14 mouse cellular contexts compared by ENCODE assay signal in the genomic region with DNA sequence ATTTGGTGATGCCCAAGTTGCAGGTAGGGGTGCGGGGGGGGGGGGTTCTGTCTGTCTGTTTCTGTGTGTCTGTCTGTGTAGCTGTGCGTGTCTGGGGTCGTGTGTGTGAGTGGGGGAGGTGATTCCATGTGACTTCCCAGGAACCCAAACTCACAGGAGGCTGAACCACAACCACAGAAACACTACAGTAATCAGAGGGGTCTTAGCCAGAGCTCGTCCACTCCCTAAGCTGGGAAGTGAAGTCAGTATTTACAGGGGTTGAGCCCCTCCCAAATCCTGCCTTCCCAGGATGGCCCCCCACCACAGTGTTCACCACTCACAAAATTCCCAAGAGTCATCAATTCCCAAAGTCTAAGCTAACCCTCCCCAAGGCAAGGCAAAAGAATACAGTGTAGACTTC. TPM values are rescaled to one million over a fixed set of nuclear protein-coding genes. Genes with fewer than 3 reads are reported as not detected.
"Had no signal": no experiment of that assay in that cellular context is flagged by ENCODE, and none has a peak within 500 bp of the region (broad histone marks: within the 10 kb centered on the region; RNA-seq: fewer than 3 reads in every experiment).

No protein-coding gene starts in this region.

- H3K4me2 ChIP-seq: liver, embryonic 13.5 days; midbrain, embryonic 13.5 days; neural tube, embryonic 13.5 days; stomach, embryonic 15.5 days had no signal

- H3K27me3 ChIP-seq: midbrain, embryonic 13.5 days; neural tube, embryonic 13.5 days; stomach, embryonic 15.5 days had no signal

- ATAC-seq: midbrain, embryonic 13.5 days; midbrain, embryonic 16.5 days had no signal

- H3K9me3 ChIP-seq: liver, embryonic 13.5 days; midbrain, embryonic 10.5 days; midbrain, embryonic 13.5 days; neural tube, embryonic 13.5 days; stomach, embryonic 15.5 days had no signal

- H3K4me3 ChIP-seq: left cerebral cortex, adult 2 months; liver, embryonic 13.5 days; midbrain, embryonic 10.5 days; midbrain, embryonic 13.5 days; myocyte; neural tube, embryonic 13.5 days; stomach, embryonic 15.5 days had no signal

- DNase-seq: layer of hippocampus, postnatal 36 days; liver, embryonic 13.5 days; lung, adult 2 months; retina, postnatal 1 day; right cerebral cortex, postnatal 25 days; spleen, adult 18-20 months; thymus, postnatal 25 days had no signal

- H3K9ac ChIP-seq: liver, embryonic 13.5 days; midbrain, embryonic 13.5 days; neural tube, embryonic 13.5 days; stomach, embryonic 15.5 days had no signal

- H3K27ac ChIP-seq: midbrain, embryonic 13.5 days; neural tube, embryonic 13.5 days; stomach, embryonic 15.5 days had no signal

- H3K36me3 ChIP-seq: liver, embryonic 13.5 days; midbrain, embryonic 13.5 days; neural tube, embryonic 13.5 days; stomach, embryonic 15.5 days had no signal

RNA-seq across cellular contexts. Expression of a gene that starts 18.1 kb away (rescaled TPM):
- polyA plus RNA-seq: myocyte had no signal
